Mouse (Mus musculus) erythroblast, embryonic 14.5 days (primary cell): Measurements from ENCODE around the gene Adipor2. TPM values are rescaled to one million over a fixed set of nuclear protein-coding genes. Genes with fewer than 3 reads are reported as not detected.
"Not testable (repeated sequence)": the region's sequence is repeated elsewhere in the genome, so short reads cannot be mapped to it uniquely, and the experiment has no call there.

Source experiments
- H3K27me3 ChIP-seq: 2 replicates; pipeline ENCODE4 v1.6.1; 2012; ENCODE audit warnings: inconsistent platforms; ENCODE audit not compliant: control insufficient read depth
- H3K36me3 ChIP-seq: 2 replicates; pipeline ENCODE4 v1.6.1; 2012; ENCODE audit warnings: mild to moderate bottlenecking, inconsistent platforms; ENCODE audit not compliant: control insufficient read depth
- H3K4me1 ChIP-seq: 2 replicates; pipeline ENCODE4 v1.6.1; 2012; ENCODE audit warnings: inconsistent platforms; ENCODE audit not compliant: control insufficient read depth
- H3K4me3 ChIP-seq: replicated peaks from 2 replicates; pipeline ENCODE3; 2012; ENCODE audit warnings: moderate library complexity, mild to moderate bottlenecking, inconsistent platforms
- H3K9me3 ChIP-seq: 2 replicates; pipeline ENCODE4 v1.6.1; 2012; ENCODE audit warnings: low read length, inconsistent platforms, mixed read lengths; ENCODE audit not compliant: control insufficient read depth
- GATA1 ChIP-seq: IDR thresholded peaks from 2 replicates; pipeline ENCODE4 v1.6.1; 2012; ENCODE audit warnings: low read length, inconsistent platforms, mixed read lengths
- TAL1 ChIP-seq: IDR thresholded peaks from 3 replicates; pipeline ENCODE4 v1.6.1; 2012; ENCODE audit warnings: low read length, inconsistent platforms, mixed read lengths
- polyA plus RNA-seq: library from polyadenylated mRNA; stranded (reverse); fragments of >175 nt; gene quantifications from 2 replicates; pipeline ENCODE4 v1.2.3, GENCODE M21; 2012

Adipor2 gene
- polyA plus RNA-seq, 1 experiment: 0.74 TPM

DNA sequence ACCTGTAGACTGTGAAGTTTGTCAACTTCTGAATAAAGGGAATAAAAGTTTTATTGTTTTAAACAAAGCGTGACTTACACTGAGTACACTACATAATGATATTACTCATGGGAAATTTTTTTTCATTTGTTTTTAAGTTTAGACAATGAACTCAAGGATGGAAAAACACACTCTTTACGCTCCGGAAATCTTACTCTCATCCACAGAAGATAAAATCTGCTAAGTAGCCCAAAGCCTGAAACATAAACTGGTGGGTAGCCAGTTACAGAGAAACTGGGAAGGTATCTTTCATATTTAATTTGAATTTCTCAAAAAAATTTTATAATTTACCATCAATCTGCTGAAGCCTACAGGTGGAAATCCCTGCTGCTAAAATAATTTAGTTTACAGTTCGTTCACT is 31.1 kb downstream of the Adipor2 start:
- TF ChIP-seq GATA1 (no peak), TAL1 (no peak)
- Histone ChIP-seq H3K4me3 (no peak overlapping the region), H3K36me3 (peaks cover 32% of the 10 kb centered on the region), H3K27me3 (no peaks in the 10 kb centered on the region), H3K9me3 (no peaks in the 10 kb centered on the region), H3K4me1 (peaks cover 44% of the 10 kb centered on the region)

DNA sequence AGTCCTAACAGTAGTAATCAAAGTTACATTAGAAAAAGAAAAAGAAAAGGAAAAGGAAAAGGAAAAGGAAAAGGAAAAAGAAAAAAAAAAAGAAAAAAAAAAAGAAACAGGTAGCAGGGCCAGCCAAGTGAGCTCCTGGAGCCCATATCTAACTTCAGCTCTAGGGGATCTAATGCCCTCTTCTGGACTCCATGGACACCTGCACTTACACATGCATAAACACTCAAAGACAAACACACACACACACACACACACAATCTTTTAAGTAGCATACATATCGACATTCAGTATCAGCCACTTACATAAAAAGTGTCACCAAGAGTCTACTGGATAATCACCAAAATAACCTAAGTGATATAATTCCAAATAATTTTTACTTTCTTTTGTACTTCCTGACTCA is 31.8 kb downstream of the Adipor2 start:
- Histone ChIP-seq H3K36me3 (peaks cover 34% of the 10 kb centered on the region), H3K4me3 (no peak overlapping the region), H3K9me3 (no peaks in the 10 kb centered on the region), H3K4me1 (peaks cover 47% of the 10 kb centered on the region), H3K27me3 (no peaks in the 10 kb centered on the region)
- TF ChIP-seq GATA1 (no peak), TAL1 (no peak)

DNA sequence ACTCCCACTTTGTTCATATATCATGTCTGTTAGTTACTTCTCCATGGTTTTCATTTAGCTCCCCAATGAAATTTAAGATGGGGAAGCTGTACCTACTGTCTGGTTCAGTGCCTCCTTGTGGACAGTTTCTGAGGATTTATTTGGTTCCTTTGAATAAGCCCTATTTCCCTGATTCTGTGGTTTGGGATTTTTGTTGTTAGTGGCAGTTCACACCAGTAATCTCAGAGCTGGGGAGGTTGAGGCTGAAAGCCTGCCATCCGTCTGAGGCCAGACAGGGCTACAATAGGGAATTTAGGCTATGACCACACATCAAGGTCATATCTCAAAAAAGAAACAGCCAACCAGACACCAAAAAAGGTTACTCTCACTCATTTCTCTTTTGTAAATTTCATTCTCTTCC is 38.9 kb downstream of the Adipor2 start:
- Histone ChIP-seq H3K4me1 (peaks cover 53% of the 10 kb centered on the region), H3K4me3 (no peak overlapping the region), H3K36me3 (peaks cover 52% of the 10 kb centered on the region), H3K27me3 (no peaks in the 10 kb centered on the region), H3K9me3 (no peaks in the 10 kb centered on the region)
- TF ChIP-seq TAL1 (no peak), GATA1 (no peak)

DNA sequence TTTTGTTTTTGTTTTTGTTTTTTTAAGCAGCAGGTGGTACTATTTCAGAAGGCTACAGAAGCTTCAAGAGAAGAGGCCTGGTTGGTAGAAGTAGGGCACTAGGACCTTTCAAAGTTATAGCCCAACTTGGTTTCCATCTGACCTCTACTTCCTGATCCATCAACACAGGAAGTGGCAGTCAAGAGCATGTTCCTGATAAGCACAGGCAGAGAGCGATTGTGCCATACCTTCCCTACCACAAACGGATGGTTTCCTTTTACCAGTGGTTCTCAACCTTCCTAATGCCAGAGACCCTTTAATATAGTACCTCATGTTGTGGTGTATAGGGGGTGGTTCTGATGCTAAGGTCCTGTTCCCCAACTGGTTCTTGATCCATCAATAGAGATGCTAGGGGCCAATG is 39.9 kb downstream of the Adipor2 start:
- H3K9me3 ChIP-seq: no peaks in the 10 kb centered on the region
- H3K36me3 ChIP-seq: peaks cover 54% of the 10 kb centered on the region
- H3K4me3 ChIP-seq: no peak overlapping the region
- H3K4me1 ChIP-seq: peaks cover 58% of the 10 kb centered on the region
- no peaks in the 10 kb centered on the region for H3K27me3 ChIP-seq
- TF ChIP-seq GATA1: no peak
- no peak for TF ChIP-seq TAL1

DNA sequence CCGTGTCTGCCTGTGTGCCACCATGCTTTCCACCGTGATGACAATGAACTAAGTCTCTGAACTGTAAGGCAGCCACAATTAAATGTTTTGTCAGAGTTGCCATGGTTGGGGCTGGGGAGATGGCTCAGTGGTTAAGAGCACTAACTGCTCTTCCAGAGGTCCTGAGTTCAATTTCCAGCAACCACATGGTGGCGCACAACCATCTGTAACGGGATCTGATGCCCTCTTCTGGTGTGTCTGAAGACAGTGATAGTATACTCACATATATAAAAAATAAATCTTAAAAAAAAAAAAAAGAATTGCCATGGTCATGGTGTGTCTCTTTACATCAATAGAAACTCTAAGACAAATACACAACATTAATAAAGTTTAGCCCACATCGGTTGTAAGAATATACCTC is 42.5 kb downstream of the Adipor2 start:
- Histone ChIP-seq H3K4me1 (peaks cover 50% of the 10 kb centered on the region), H3K4me3 (no peak overlapping the region), H3K27me3 (no peaks in the 10 kb centered on the region), H3K36me3 (peaks cover 49% of the 10 kb centered on the region), H3K9me3 (no peaks in the 10 kb centered on the region)
- TF ChIP-seq TAL1: no peak

DNA sequence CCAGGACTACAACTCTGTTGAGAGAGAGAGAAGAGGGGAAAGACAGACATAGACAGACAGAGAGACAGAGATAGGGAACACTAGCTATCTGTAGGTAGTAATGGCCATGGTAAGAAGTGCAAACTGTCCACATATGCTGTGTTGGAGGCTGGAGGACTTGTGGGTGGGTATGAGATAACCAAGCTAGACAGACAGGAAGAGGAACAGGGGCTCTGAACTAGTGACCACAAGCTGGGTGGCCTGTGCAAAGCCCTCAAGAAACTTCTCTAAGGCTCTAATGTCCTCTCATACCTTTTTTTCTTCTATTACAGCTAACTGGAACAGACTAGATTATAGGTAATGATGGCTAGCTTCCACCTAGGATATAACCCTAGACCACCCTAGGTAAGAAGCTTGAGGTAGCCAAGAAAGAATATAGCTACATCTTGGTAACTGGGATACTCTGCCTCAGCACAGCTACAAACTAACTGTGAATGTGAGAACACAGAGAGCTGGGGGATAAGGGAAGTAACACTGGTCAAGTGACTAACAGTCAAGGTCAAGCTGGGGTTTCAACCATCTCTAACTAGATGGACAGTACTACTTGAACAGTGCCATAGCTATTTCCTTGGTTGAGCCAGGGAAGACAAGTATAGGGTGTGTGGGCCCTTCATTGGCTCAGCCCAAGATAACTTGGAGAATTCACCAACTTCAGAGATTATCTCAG is 44.4 kb downstream of the Adipor2 start:
- TF ChIP-seq GATA1 (no peak), TAL1 (no peak)
- Histone ChIP-seq H3K4me1 (peaks cover 38% of the 10 kb centered on the region), H3K36me3 (peaks cover 50% of the 10 kb centered on the region)

DNA sequence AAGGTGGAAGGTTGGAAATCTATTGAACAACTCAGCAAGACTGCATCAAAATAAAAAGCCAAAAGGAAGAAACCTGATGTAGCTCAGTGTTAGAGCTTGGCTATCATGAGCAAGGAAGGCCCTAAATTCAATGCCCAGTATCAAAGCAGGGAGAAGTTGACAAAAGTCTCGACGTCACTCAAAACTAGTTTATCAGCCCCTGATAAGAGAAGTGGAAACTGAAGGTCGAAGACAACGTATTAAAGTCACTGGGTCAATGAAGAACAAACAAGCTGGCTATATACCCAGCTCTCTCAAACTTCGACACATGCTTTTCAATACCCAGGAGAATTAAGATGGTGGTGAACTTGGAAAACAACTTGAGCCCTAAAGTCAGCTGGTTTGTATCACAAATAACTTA is 45.3 kb downstream of the Adipor2 start:
- H3K36me3 ChIP-seq: peaks cover 52% of the 10 kb centered on the region
- H3K27me3 ChIP-seq: no peaks in the 10 kb centered on the region
- no peak overlapping the region for H3K4me3 ChIP-seq
- no peaks in the 10 kb centered on the region for H3K9me3 ChIP-seq
- H3K4me1 ChIP-seq: peaks cover 31% of the 10 kb centered on the region
- TF ChIP-seq GATA1: no peak
- TF ChIP-seq TAL1: no peak

More for the DNA sequence above, 44.4 kb downstream of the Adipor2 start:
- H3K27me3 ChIP-seq: no peaks in the 10 kb centered on the region
- H3K9me3 ChIP-seq: no peaks in the 10 kb centered on the region
- H3K4me3 ChIP-seq: no peak overlapping the region

DNA sequence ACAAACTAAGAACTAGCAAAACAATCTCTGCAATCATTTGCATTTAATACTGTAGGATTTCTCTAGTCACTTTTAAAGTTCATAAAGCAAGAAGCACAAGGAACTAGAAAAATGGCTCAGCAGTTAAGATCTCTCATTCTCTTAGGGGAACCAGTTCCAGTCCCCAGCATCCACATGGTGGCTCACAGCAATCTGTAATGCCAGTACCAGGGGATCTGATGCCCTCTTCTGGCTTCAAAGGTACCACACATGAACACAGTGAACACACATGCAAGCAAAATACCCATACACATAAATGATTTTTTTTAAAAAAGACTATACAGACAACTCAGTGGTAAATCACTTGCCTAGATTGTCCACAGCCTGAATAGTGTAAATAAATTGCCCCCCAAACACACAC is 45.9 kb downstream of the Adipor2 start:
- H3K9me3 ChIP-seq: no peaks in the 10 kb centered on the region
- H3K36me3 ChIP-seq: peaks cover 58% of the 10 kb centered on the region
- TF ChIP-seq GATA1: no peak
- TF ChIP-seq TAL1: no peak
- no peak overlapping the region for H3K4me3 ChIP-seq
- no peaks in the 10 kb centered on the region for H3K27me3 ChIP-seq
- peaks cover 28% of the 10 kb centered on the region for H3K4me1 ChIP-seq

DNA sequence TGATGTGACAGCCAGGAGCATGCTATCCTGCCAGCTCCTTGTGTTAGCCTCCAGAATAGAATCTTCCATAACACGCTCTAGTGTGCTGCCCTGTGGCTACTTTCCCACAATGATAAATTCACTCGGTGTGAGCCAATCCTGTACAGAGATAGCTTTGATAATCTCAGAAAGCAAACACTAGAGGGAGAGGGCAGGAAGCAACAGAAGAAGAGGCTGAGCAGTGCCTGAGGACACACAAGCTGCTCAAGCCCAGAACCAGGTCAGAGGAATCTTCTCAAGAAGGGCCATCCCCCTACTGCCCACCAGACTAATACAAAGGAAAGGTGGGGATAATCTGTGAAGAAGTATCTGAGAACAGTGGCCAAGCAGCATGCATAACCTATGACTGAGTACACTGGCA is 50.1 kb downstream of the Adipor2 start:
- no peaks in the 10 kb centered on the region for H3K27me3 ChIP-seq
- no peak overlapping the region for H3K4me3 ChIP-seq
- no peak for TF ChIP-seq TAL1
- H3K9me3 ChIP-seq: no peaks in the 10 kb centered on the region
- peaks cover 15% of the 10 kb centered on the region for H3K4me1 ChIP-seq
- peaks cover 79% of the 10 kb centered on the region for H3K36me3 ChIP-seq

DNA sequence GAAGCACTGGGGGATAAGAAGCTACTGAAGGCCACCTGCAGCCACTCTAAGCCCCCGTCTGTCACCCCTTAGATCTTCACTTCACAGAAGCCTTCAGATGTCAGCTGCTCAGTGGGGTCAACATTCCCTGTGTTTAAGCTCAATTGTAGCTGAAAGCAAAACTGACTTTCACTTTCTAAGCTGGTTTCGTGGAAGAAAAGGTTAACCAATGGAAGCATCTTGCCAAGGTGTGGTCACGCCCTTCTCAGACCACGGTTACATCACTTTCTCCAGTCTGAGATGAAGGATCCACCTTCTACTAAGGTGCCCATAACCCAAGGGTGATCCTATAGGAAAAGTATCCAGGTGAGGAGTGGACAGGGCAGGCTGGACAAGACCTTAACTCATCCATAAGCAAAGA is 50.7 kb downstream of the Adipor2 start:
- H3K27me3 ChIP-seq, H3K4me3 ChIP-seq, H3K9me3 ChIP-seq: not testable (repeated sequence)
- H3K36me3 ChIP-seq: peaks cover 82% of the 10 kb centered on the region
- H3K4me1 ChIP-seq: peaks cover 17% of the 10 kb centered on the region
